8 mouse cellular contexts compared by ENCODE assay signal in the genomic region with DNA sequence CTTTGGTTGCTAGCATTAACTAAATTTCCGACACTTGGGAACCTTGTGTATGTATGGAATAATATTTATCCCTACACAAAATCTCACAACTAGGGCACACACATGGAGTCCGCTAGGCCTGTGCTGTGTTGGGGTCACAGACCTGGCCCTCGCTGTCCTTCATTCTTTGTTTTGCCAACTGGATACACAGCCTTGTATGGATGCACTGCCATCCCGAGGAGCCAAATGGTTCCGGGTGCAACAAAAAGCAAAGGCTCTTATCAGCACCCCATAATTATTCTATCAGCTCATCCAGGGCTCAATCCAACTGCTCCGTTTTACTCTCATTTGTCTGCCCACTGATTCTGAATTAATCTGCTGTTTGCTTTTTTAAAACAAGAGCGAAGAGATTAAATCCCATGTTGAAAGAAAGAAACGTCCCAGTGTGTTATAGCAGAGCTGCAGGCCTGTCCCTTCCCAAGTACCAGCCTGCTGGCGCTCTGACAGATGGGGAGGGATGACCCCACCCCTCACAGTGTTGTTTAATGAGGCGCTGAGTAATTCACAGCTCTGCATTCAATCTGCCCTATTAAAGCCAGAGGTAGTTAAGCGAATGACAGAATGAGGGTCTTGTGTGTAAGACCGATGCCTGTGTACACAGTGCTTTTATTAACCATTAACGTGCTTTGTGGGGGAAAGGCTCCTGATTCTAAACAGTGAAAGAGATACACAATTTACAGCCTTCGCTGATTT.
DNase-seq lines count a peak whose midpoint lies in the region; ATAC-seq lines count a peak whose summit lies in the region.

No protein-coding gene starts in this region.

- H3K27ac ChIP-seq in forebrain, embryonic 16.5 days (ENCODE audit: low read length) = peak overlapping the region; percentile 72
- H3K27ac ChIP-seq in limb, embryonic 15.5 days = no peak overlapping the region
- H3K27ac ChIP-seq in heart, embryonic 11.5 days (ENCODE audit: low read depth, low read length) = no peak overlapping the region

- H3K4me1 ChIP-seq in forebrain, embryonic 16.5 days (replicated peaks; ENCODE audit: control insufficient read depth, insufficient read depth, low read length) = peaks cover 11% of the 10 kb centered on the region
- peaks cover 3% of the 10 kb centered on the region for H3K4me1 ChIP-seq in limb, embryonic 15.5 days
- H3K4me1 ChIP-seq in heart, embryonic 11.5 days (ENCODE audit: control insufficient read depth, insufficient read depth, low read length) = no peaks in the 10 kb centered on the region

- H3K9me3 ChIP-seq in forebrain, embryonic 16.5 days (ENCODE audit: control insufficient read depth, low read length) = no peaks in the 10 kb centered on the region
- H3K9me3 ChIP-seq in limb, embryonic 15.5 days = no peaks in the 10 kb centered on the region
- H3K9me3 ChIP-seq in heart, embryonic 11.5 days (replicated peaks; ENCODE audit: control insufficient read depth, low read length) = no peaks in the 10 kb centered on the region

- peak; percentile 98 for ATAC-seq in forebrain, embryonic 16.5 days
- ATAC-seq in limb, embryonic 15.5 days (ENCODE audit: insufficient number of reproducible peaks, low FRiP score, low TSS enrichment, low read depth) = peak; percentile 61; the same call in 1 of the 2 replicates
- ATAC-seq in heart, embryonic 11.5 days (replicated peaks; ENCODE audit: insufficient number of reproducible peaks, low FRiP score, low TSS enrichment) = no peak

- 7% methylated on average over 14 of the region's 14 CpGs for WGBS in forebrain, embryonic 16.5 days
- WGBS in limb, embryonic 15.5 days = 35% methylated on average over 14 of the region's 14 CpGs
- WGBS in heart, embryonic 11.5 days (ENCODE audit: insufficient replicate concordance) = 45% methylated on average over 14 of the region's 14 CpGs

- intact Hi-C loops in heart, postnatal 36 days (cut with DNase I) = no loop called here

- DNase-seq in MN1 (ENCODE audit: low spot score) = peak; percentile 51
- DNase-seq in Muller cell, postnatal 12 days (ENCODE audit: inconsistent ontology term) = peak; percentile 80
- DNase-seq in adrenal gland, adult 8-10 months = no peak
- no peak for DNase-seq in heart, postnatal 36 days
- DNase-seq in spleen, postnatal 36 days (ENCODE audit: low spot score in 2 of 2) = no peak

- H3K36me3 ChIP-seq in forebrain, embryonic 16.5 days (ENCODE audit: control insufficient read depth, insufficient read depth) = no peaks in the 10 kb centered on the region
- no peaks in the 10 kb centered on the region for H3K36me3 ChIP-seq in limb, embryonic 15.5 days
- H3K36me3 ChIP-seq in heart, embryonic 11.5 days (ENCODE audit: control insufficient read depth, insufficient read depth, low read length) = no peaks in the 10 kb centered on the region

- no peak overlapping the region for H3K9ac ChIP-seq in forebrain, embryonic 16.5 days (replicated peaks; ENCODE audit: low read depth, low read length)
- no peak overlapping the region for H3K9ac ChIP-seq in limb, embryonic 15.5 days
- no peak overlapping the region for H3K9ac ChIP-seq in heart, embryonic 11.5 days (ENCODE audit: low read depth, low read length)

- H3K4me3 ChIP-seq in forebrain, embryonic 16.5 days (replicated peaks; ENCODE audit: low read length) = no peak overlapping the region
- H3K4me3 ChIP-seq in limb, embryonic 15.5 days = no peak overlapping the region
- no peak overlapping the region for H3K4me3 ChIP-seq in heart, embryonic 11.5 days (ENCODE audit: low read depth, low read length)

- peak overlapping the region; percentile 25 for H3K4me2 ChIP-seq in forebrain, embryonic 16.5 days (ENCODE audit: low read length)
- H3K4me2 ChIP-seq in limb, embryonic 15.5 days = no peak overlapping the region
- no peak overlapping the region for H3K4me2 ChIP-seq in heart, embryonic 11.5 days

- peaks cover 29% of the 10 kb centered on the region for H3K27me3 ChIP-seq in forebrain, embryonic 16.5 days (replicated peaks; ENCODE audit: control insufficient read depth, insufficient read depth, low read length)
- 0 out of 2 replicates have a peak, but pooled peaks cover 2% of the 10 kb centered on the region for H3K27me3 ChIP-seq in limb, embryonic 15.5 days
- no peaks in the 10 kb centered on the region for H3K27me3 ChIP-seq in heart, embryonic 11.5 days (ENCODE audit: control insufficient read depth, insufficient read depth, low read length)

Comparison
In these comparisons a context has a peak if more than half of its experiments do, and no peak if none do; other contexts are left out.
1. DNase-seq: peak in MN1 (single experiment) and Muller cell, postnatal 12 days (single experiment); none in adrenal gland, adult 8-10 months (single experiment), heart, postnatal 36 days (0 of 2) and spleen, postnatal 36 days (0 of 2).